Mouse (Mus musculus): ENCODE measurements around the gene Fgfbp3. TPM values are rescaled to one million over a fixed set of nuclear protein-coding genes. Genes with fewer than 3 reads are reported as not detected.
"Not testable (repeated sequence)": the region's sequence is repeated elsewhere in the genome, so short reads cannot be mapped to it uniquely, and the experiment has no call there.

Fgfbp3 gene
- total and polyA plus RNA-seq, 2 experiments from 2014 or later: 19.8 to 26.4 TPM

DNA sequence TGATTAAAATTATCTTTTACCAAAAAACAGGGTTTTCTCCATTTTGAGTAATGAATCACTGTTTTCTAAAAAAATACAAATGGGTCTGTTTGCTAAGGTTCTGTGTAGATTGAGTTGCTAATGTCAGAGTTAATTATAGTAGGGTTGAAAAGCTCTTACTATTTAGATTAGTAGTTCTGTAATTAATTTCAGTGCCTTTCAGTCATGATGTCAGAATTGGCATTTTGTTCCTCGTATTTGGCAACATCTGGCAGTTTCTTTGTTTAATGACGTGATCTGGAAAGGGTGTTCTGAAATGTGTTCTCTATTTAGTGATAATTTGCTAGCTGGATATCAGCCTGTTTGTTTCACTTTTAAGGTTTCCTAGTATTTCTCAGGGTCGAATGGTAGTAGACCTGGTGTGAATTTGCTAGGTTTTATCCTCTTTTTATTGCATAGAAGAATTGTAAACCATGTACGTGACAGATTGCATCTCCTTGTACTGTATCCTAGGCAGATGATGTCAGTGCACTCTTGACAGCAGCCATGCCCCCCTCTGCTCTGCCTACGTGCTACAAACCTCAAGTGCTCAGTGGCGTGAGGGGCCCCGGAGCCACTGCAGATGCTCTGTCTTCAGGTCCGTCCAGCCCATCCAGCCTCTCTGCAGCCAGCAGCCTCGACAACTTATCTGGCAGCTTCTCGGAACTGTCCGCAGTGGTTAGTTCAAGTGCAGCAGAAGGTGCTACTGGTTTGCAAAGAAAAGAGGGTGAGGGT lies 40.5 kb downstream of the Fgfbp3 start:
- WGBS: 78% methylated on average over 11 of the region's 11 CpGs
- no peak for ATAC-seq
- no peaks in the 10 kb centered on the region for H3K27me3 ChIP-seq (ENCODE audit: insufficient read depth, low read length)
- no peak overlapping the region for H3K9ac ChIP-seq (replicated peaks; ENCODE audit: low read length)
- no peak for DNase-seq (ENCODE audit: low spot score)
- H3K4me1 ChIP-seq (ENCODE audit: insufficient read depth, low read length): no peaks in the 10 kb centered on the region
- H3K36me3 ChIP-seq (ENCODE audit: insufficient read depth, low read length): peaks cover 78% of the 10 kb centered on the region
- no peak overlapping the region for H3K27ac ChIP-seq
- TF ChIP-seq CTCF (IDR thresholded peaks at IDR 0.05; ENCODE audit: low read depth): no peak
- H3K4me3 ChIP-seq (ENCODE audit: low read length): no peak overlapping the region
- no peak overlapping the region for H3K4me2 ChIP-seq (ENCODE audit: low read depth, low read length)
- no peaks in the 10 kb centered on the region for H3K9me3 ChIP-seq (ENCODE audit: low read length)

GRCm38 (mm10) chr19:36877329-36877728 lies 42.1 kb downstream of the Fgfbp3 start:
- H3K4me1 ChIP-seq (ENCODE audit: insufficient read depth, low read length): no peaks in the 10 kb centered on the region
- H3K27me3 ChIP-seq (ENCODE audit: insufficient read depth, low read length): no peaks in the 10 kb centered on the region
- peaks cover 75% of the 10 kb centered on the region for H3K36me3 ChIP-seq (ENCODE audit: insufficient read depth, low read length)
- no peak overlapping the region for H3K9ac ChIP-seq (replicated peaks; ENCODE audit: low read length)
- H3K9me3 ChIP-seq (ENCODE audit: low read length): no peaks in the 10 kb centered on the region
- H3K27ac ChIP-seq: no peak overlapping the region
- no peak for DNase-seq (ENCODE audit: low spot score)
- no peak overlapping the region for H3K4me2 ChIP-seq (ENCODE audit: low read depth, low read length)
- no peak for ATAC-seq
- H3K4me3 ChIP-seq (ENCODE audit: low read length): no peak overlapping the region
- no peak for TF ChIP-seq CTCF (IDR thresholded peaks at IDR 0.05; ENCODE audit: low read depth)

DNA sequence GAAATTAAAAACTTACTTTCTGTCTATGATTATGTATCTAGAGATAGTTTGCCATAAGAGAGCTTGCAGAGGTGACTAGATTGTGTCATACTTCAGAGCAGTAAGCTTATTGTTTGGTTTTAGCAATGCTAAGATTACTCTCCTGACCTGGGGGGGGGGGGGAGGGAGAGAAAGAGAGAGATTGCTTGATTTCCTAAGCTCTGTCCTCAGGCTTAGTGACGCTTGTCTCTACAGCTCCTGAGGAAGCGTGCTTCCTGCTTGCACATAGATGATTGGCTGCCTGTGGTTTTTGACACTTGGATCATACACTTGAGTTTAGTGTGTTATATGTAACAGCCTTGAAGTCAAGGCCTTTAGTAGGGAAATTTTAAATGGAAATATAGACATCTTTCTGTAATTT lies 44.8 kb downstream of the Fgfbp3 start:
- Histone ChIP-seq H3K27ac (no peak overlapping the region), H3K36me3 (ENCODE audit: insufficient read depth, low read length) (peaks cover 60% of the 10 kb centered on the region), H3K27me3 (ENCODE audit: insufficient read depth, low read length) (no peaks in the 10 kb centered on the region), H3K4me2 (ENCODE audit: low read depth, low read length) (no peak overlapping the region), H3K4me3 (ENCODE audit: low read length) (no peak overlapping the region), H3K4me1 (ENCODE audit: insufficient read depth, low read length) (no peaks in the 10 kb centered on the region), H3K9me3 (ENCODE audit: low read length) (no peaks in the 10 kb centered on the region), H3K9ac (replicated peaks; ENCODE audit: low read length) (no peak overlapping the region)
- ATAC-seq: no peak
- 78% methylated on average over 2 of the region's 2 CpGs for WGBS
- DNase-seq (ENCODE audit: low spot score): no peak
- TF ChIP-seq CTCF (IDR thresholded peaks at IDR 0.05; ENCODE audit: low read depth): no peak

DNA sequence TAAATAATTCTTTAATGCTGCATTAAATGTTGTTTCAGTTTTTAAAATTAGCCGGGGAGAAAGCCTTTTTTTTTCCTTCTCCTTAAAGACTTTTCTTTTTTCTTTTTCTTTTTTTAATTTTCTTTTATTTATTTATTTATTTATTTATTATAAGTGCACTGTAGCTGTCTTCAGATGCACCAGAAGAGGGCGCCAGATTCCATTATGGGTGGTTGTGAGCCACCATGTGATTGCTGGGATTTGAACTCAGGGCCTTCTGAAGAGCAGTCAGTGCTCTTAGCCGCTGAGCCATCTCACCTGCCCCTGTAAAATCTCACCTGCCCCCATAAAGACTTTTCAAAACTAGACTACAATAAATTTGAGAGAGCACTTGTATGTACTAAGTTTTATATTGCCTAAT lies 50.7 kb downstream of the Fgfbp3 start:
- not testable (repeated sequence) for DNase-seq (ENCODE audit: low spot score)
- peaks cover 52% of the 10 kb centered on the region for H3K36me3 ChIP-seq (ENCODE audit: insufficient read depth, low read length)
- TF ChIP-seq CTCF (IDR thresholded peaks at IDR 0.05; ENCODE audit: low read depth): peak; percentile 45

More for the DNA sequence above, 50.7 kb downstream of the Fgfbp3 start:
- not testable (repeated sequence) for ATAC-seq; H3K9me3 ChIP-seq (ENCODE audit: low read length); H3K9ac ChIP-seq (replicated peaks; ENCODE audit: low read length); H3K4me1 ChIP-seq (ENCODE audit: insufficient read depth, low read length); H3K27me3 ChIP-seq (ENCODE audit: insufficient read depth, low read length); H3K4me3 ChIP-seq (ENCODE audit: low read length); H3K4me2 ChIP-seq (ENCODE audit: low read depth, low read length); H3K27ac ChIP-seq
- WGBS: 84% methylated on average over 3 of the region's 3 CpGs

Other genes starting within 250 kb of the Fgfbp3 start
- 27.2 and 33.6 TPM in 2 replicates for gene Ppp1r3c, start 183.0 kb downstream of the Fgfbp3 start, total RNA-seq (2014; rRNA removed)
- 12.9 and 14.8 TPM in 2 replicates for gene Ppp1r3c, start 183.0 kb downstream of the Fgfbp3 start, polyA plus RNA-seq (2015; fragmentation: Nextera tagmentation; extraction: Ambion mirVana)
- gene Tnks2, start 85.4 kb downstream of the Fgfbp3 start, total RNA-seq (2014; rRNA removed): 128 and 138 TPM in 2 replicates
- 26.1 and 28.7 TPM in 2 replicates for gene Tnks2, start 85.4 kb downstream of the Fgfbp3 start, polyA plus RNA-seq (2015; fragmentation: Nextera tagmentation; extraction: Ambion mirVana)
- 16.9 and 17.1 TPM in 2 replicates for gene Btaf1, start 6.5 kb upstream of the Fgfbp3 start, total RNA-seq (2014; rRNA removed)
- 3.5 TPM in 2 replicates for gene Btaf1, start 6.5 kb upstream of the Fgfbp3 start, polyA plus RNA-seq (2015; fragmentation: Nextera tagmentation; extraction: Ambion mirVana)

Data from hindbrain, postnatal 0 days (tissue).